Mouse (Mus musculus) embryonic fibroblast, embryonic 13.5 days (primary cell): ENCODE results near the gene Hs6st3. TPM values are rescaled to one million over a fixed set of nuclear protein-coding genes. Genes with fewer than 3 reads are reported as not detected.

ENCODE experiments used
- H3K27ac ChIP-seq: 2 replicates; pipeline ENCODE4 v1.5.1; 2012; ENCODE audit warnings: low read length, control low read depth, inconsistent platforms; ENCODE audit not compliant: insufficient read depth
- H3K4me1 ChIP-seq: 2 replicates; pipeline ENCODE4 v1.6.1; 2011; ENCODE audit warnings: low read length; ENCODE audit not compliant: control insufficient read depth, insufficient read depth
- H3K4me3 ChIP-seq: 2 replicates; pipeline ENCODE4 v1.5.1; 2011; ENCODE audit warnings: mild to moderate bottlenecking, control low read depth, low read length; ENCODE audit not compliant: insufficient read depth
- CTCF ChIP-seq: IDR thresholded peaks from 2 replicates; pipeline ENCODE4 v1.5.1; 2011; ENCODE audit warnings: mild to moderate bottlenecking, control low read depth, low read length, moderate library complexity, borderline replicate concordance; ENCODE audit not compliant: insufficient read depth
- POLR2A ChIP-seq: IDR thresholded peaks from 2 replicates; pipeline ENCODE4 v1.6.1; 2011; ENCODE audit warnings: low read depth, mild to moderate bottlenecking, control low read depth, low read length, moderate library complexity
- polyA plus RNA-seq: library from polyadenylated mRNA; stranded (reverse); fragments of >200 nt; gene quantifications from 2 replicates; pipeline ENCODE4 v1.2.4, GENCODE M21; 2011; ENCODE audit warnings: low read depth; ENCODE audit not compliant: missing spikeins, insufficient read length

Gene Hs6st3
- polyA plus RNA-seq = 0.42 TPM in 1 of 2 replicates, not detected in the other

GRCm38 (mm10) chr14:119137906-119138785 lies at the start of gene Hs6st3:
TSS of gene Hs6st3 (plus strand) at chr14:119138341.
- Histone ChIP-seq H3K4me1 (no peaks in the 10 kb centered on the region), H3K4me3 (peak within 1 kb of the TSS; percentile 55), H3K27ac (no peak within 1 kb of the TSS)
- TF ChIP-seq CTCF = no peak
- no peak for TF ChIP-seq POLR2A

- Histone ChIP-seq H3K4me3 (peak within 1 kb of the TSS; percentile 62), H3K27ac (no peak within 1 kb of the TSS), H3K4me1 (no peaks in the 10 kb centered on the region)
- TF ChIP-seq POLR2A (peak; percentile 90), CTCF (peak; percentile 86)
Measured at GRCm38 (mm10) chr14:119098851-119099569, 39.1 kb upstream of the Hs6st3 start, which contains the start of gene Uggt2. TSS of gene Uggt2 (minus strand) at chr14:119099430.

- Histone ChIP-seq H3K27ac (no peak overlapping the region), H3K4me3 (peak overlapping the region; percentile 62), H3K4me1 (no peaks in the 10 kb centered on the region)
- TF ChIP-seq POLR2A = no peak
- no peak for TF ChIP-seq CTCF
Measured at GRCm38 (mm10) chr14:119099570-119099891, 38.6 kb upstream of the Hs6st3 start.

DNA sequence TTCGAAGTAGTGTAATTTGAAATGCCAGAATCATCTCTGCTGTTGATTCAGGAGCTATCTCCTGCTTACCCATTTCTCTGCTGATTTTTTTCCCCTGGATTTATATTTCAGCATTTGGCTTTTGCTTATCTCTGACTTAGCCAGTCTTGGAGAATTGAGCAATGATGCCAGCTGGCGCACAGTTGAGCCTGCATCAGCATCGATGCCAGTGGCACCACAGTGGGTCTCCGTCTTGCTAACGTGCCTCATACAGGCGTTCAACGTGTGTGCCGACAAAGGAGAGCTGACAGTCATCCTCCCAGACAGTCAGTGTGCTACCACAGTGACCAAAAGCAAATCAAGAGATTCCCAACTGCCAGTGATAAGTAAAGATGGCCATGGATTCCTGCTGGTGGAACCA lies 30.6 kb upstream of the Hs6st3 start:
- no peak overlapping the region for H3K4me3 ChIP-seq
- H3K4me1 ChIP-seq = no peaks in the 10 kb centered on the region
- TF ChIP-seq POLR2A (no peak), CTCF (no peak)
- no peak overlapping the region for H3K27ac ChIP-seq

DNA sequence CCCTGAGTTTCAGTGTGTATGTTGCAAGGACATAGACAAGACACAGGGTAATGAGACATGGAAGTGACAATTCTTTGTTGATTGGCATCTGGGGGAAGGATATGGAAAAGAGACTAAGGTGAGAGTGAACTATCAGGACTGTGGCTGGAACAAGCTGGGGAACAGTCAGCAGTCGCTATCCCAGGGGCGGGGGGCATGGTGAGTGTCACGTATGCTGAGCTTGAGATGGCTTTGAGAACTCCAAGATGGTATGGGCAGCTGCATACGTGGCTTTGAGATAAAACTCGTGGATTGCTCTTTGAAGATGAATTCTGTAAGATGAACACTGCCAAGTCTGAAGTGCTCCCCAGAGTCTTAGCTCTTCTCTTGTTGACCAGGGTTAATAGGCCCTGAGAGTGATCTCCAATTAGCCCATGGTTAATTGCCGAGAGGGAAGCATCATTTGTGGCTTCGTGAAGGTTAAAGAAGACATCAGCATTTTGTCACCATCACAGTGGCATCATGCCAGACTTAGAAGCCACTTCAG lies 29.3 kb upstream of the Hs6st3 start:
- Histone ChIP-seq H3K4me1 (no peaks in the 10 kb centered on the region), H3K27ac (no peak overlapping the region), H3K4me3 (no peak overlapping the region)
- TF ChIP-seq POLR2A (no peak), CTCF (no peak)

DNA sequence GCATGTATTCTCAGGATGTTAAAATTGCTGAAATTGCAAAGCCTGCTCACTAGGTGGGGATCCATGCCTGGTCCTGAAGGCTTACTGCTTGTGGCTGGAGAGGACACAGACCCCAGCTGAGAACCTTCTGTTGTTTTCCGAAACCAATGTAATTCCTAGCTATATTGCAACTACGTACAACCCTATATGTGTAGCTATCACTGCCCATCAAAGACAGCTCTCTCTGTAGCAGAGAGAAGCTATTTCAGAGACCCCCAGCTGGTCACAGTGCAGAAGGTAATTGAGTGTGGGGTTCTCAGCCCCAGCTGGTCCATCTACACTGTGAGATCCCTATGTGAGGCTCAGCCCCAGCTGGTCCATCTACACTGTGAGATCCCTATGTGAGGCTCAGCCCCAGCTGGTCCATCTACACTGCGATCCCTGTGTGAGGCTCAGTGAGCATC lies 28.3 kb upstream of the Hs6st3 start:
- TF ChIP-seq CTCF (0 out of 2 replicates have a peak, but pooled peaks have one; percentile 9), POLR2A (no peak)
- Histone ChIP-seq H3K27ac (no peak overlapping the region), H3K4me1 (no peaks in the 10 kb centered on the region), H3K4me3 (no peak overlapping the region)

DNA sequence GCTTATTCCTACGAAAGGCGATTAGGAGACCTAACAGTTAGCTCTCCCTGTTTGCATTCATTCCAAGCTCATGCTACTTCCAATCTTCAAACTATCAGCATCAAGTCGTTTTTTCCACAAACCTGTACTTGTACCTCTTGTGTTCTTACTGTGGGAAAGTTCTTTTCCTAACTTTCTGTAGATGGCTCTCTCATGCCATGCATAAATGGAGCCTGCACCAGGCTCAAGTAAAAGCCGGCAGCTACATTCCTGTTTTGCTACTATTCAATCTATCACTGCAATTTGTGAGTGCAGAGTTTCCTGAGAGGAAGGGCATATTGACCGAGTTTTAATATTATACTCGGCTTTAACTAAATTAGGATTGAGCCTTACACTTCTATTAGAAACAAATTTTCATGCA lies 25.6 kb upstream of the Hs6st3 start:
- Histone ChIP-seq H3K4me1 (no peaks in the 10 kb centered on the region), H3K27ac (no peak overlapping the region), H3K4me3 (no peak overlapping the region)
- TF ChIP-seq POLR2A (no peak), CTCF (no peak)

DNA sequence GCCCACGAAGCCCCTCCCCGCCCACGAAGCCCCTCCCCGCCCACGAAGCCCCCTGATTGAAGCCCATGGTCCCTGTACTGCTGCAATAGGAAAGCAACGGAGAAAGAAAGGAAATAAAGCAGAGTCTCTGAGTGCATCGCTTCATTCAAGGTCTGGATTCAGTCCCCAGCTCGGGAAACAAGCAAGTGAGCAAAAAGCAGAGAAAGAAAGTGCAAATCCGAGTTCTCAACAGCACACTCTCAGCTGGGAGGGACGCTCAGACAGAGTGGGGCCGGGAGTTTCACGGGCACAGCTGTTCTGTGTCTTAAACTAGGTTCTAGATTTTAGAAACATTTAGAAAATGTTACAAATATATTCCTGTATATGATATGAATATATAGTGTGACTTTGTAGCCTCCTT lies 14.6 kb upstream of the Hs6st3 start:
- H3K4me3 ChIP-seq = no peak overlapping the region
- TF ChIP-seq POLR2A = no peak
- no peak for TF ChIP-seq CTCF
- no peaks in the 10 kb centered on the region for H3K4me1 ChIP-seq
- H3K27ac ChIP-seq = no peak overlapping the region

DNA sequence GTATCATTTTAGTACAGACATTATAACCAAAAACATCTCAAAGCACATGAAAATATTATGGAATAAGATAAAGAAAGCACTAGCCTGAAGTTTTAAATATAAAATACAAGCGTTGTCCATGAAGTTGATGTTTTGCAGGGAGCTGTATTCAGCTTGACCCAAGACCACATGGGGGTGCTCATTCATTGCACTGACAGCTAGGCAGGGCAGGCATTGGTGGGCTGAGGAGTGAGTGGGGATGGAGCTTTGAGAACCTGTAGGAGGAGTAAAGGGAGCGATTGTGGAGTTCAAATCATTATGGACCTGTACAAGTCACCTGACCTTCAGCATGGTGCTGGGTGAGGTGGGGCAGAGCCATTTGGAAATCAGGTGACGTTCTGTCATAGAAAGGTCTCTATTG lies 14.1 kb upstream of the Hs6st3 start:
- Histone ChIP-seq H3K27ac (no peak overlapping the region), H3K4me3 (no peak overlapping the region), H3K4me1 (no peaks in the 10 kb centered on the region)
- TF ChIP-seq POLR2A (no peak), CTCF (peak; percentile 73; the same call in 1 of the 2 replicates)
